Mouse (Mus musculus): ENCODE results near the gene Ccdc188. TPM values are rescaled to one million over a fixed set of nuclear protein-coding genes. Genes with fewer than 3 reads are reported as not detected.

Gene Ccdc188
- polyA plus RNA-seq, 1 experiment from 2014 or later: not detected

DNA sequence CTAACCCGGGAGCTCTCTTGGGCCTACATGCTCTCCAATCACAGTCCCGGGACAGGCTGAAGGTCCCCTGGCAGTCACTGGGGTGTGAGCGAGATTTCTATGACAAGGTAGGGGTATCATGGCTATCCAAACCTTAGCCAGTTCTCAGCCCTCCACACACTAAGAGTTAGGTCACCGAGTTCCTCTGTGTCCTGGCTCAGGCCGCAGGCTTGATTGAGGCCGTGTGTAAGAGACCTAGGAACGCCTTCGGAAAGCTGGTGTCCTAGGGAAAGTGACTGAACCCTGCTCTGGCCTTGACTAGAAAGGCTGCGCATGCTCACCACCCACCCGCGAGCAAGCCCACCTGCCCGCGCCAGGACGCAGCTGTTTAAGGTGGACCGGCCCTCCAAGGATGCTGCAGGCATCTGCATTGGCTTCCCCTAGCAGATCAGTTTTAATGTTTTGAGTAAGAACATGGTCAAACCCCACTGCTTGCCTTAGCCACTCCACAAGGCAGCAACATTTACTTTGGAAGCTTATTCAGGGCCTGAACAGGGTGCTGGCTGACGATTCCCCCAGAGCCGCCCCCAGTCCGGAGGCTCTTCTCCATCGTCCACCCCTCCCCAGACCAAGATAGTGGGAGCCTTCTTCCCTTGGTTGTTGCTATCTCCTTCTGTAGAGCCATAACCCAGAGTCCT, 17.8 kb downstream of the Ccdc188 start:
- WGBS: 4% methylated on average over 19 of the region's 19 CpGs

GRCm38 (mm10) chr16:18236676-18237501, 19.2 kb downstream of the Ccdc188 start:
- 76% methylated on average over 7 of the region's 7 CpGs for WGBS
- ATAC-seq: no peak
- H3K27ac ChIP-seq (ENCODE audit: low read depth, low read length): no peak overlapping the region
- H3K9ac ChIP-seq (ENCODE audit: low read depth, low read length): no peak overlapping the region
- H3K9me3 ChIP-seq (ENCODE audit: control insufficient read depth, low read length): no peaks in the 10 kb centered on the region
- peaks cover 29% of the 10 kb centered on the region for H3K36me3 ChIP-seq (ENCODE audit: control insufficient read depth, insufficient read depth, low read length)
- H3K4me3 ChIP-seq (ENCODE audit: low read length): no peak overlapping the region
- H3K4me2 ChIP-seq (ENCODE audit: low read length): no peak overlapping the region
- no peaks in the 10 kb centered on the region for H3K27me3 ChIP-seq (replicated peaks; ENCODE audit: control insufficient read depth, insufficient read depth, low read length)
- H3K4me1 ChIP-seq (ENCODE audit: control insufficient read depth, insufficient read depth, low read depth, low read length): peaks cover 23% of the 10 kb centered on the region

More for the DNA sequence above, 17.8 kb downstream of the Ccdc188 start:
- Histone ChIP-seq H3K4me1 (ENCODE audit: control insufficient read depth, insufficient read depth, low read depth, low read length) (peaks cover 23% of the 10 kb centered on the region), H3K36me3 (ENCODE audit: control insufficient read depth, insufficient read depth, low read length) (peaks cover 17% of the 10 kb centered on the region), H3K4me2 (ENCODE audit: low read length) (peak overlapping the region; percentile 82), H3K27me3 (replicated peaks; ENCODE audit: control insufficient read depth, insufficient read depth, low read length) (no peaks in the 10 kb centered on the region), H3K9me3 (ENCODE audit: control insufficient read depth, low read length) (no peaks in the 10 kb centered on the region), H3K27ac (ENCODE audit: low read depth, low read length) (peak overlapping the region; percentile 95), H3K9ac (ENCODE audit: low read depth, low read length) (peak overlapping the region; percentile 95), H3K4me3 (ENCODE audit: low read length) (peak overlapping the region; percentile 92)
- peak; percentile 86 for ATAC-seq

DNA sequence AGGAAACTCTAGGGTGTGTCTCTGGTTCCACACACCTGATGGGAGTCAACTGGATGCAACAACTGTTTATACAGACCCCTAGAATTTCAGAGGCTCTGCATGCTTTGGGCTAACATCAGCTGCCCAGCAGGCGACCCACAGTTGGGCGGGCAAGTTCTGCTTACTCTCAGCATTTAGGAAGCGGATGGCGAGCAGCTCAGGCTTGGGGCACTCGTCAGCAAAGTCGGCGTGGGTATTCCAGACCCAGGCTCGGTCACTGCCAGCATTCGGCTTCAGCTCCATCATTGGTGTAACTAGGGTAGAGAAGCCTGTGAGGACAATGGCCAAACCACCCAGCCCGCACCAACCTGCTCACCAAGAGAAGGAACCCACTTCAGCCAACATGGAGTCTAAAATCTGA, 23.9 kb downstream of the Ccdc188 start:
- H3K4me1 ChIP-seq (ENCODE audit: control insufficient read depth, insufficient read depth, low read depth, low read length): peaks cover 4% of the 10 kb centered on the region
- H3K4me2 ChIP-seq (ENCODE audit: low read length): no peak overlapping the region
- peaks cover 61% of the 10 kb centered on the region for H3K36me3 ChIP-seq (ENCODE audit: control insufficient read depth, insufficient read depth, low read length)
- H3K4me3 ChIP-seq (ENCODE audit: low read length): no peak overlapping the region
- H3K27me3 ChIP-seq (replicated peaks; ENCODE audit: control insufficient read depth, insufficient read depth, low read length): no peaks in the 10 kb centered on the region
- WGBS: 89% methylated on average over 10 of the region's 10 CpGs
- H3K9ac ChIP-seq (ENCODE audit: low read depth, low read length): no peak overlapping the region
- H3K9me3 ChIP-seq (ENCODE audit: control insufficient read depth, low read length): no peaks in the 10 kb centered on the region
- H3K27ac ChIP-seq (ENCODE audit: low read depth, low read length): no peak overlapping the region
- ATAC-seq: no peak

DNA sequence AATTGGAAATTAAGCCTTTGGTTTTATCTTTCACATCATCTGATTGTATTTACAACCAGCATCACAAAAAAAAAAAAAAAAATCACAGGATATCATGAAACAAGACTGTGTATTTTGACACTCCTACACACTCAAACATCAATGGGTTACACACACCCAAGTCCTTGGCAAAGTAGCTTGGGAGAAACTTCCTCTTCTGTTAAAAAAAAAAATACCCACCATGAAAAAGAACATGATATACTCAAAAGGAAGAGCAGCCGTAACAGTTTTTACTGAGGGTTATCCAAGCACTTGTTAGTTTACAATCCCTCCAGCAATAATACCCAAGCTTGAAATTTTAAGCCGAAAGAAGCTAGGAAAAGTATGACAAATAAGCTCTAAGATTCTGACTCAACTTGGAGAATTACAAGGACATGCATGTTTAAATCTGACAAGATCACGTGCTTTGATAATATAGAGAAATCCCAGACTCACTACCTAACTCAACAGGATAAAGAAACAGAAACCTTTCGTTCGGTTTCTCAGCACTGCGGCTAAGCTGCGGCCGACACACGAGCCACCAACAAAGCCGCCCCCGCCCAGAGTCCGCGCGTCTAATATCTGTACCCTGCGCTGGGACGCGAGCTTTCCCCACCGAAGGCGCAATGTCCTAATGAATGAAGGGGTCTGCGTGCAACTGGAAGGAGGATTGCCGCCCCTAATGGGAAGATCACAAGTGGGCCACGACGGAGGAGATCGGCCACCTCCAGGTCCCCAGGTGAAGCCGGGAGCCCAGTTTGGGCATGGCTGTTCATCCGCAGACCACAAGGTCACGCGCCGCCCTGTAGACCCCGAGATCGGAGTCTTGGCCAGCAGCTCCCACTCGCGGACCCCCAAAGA, 30.1 kb downstream of the Ccdc188 start:
- Histone ChIP-seq H3K9me3 (ENCODE audit: control insufficient read depth, low read length) (no peaks in the 10 kb centered on the region), H3K4me2 (ENCODE audit: low read length) (peak overlapping the region; percentile 70), H3K27ac (ENCODE audit: low read depth, low read length) (peak overlapping the region; percentile 91), H3K4me1 (ENCODE audit: control insufficient read depth, insufficient read depth, low read depth, low read length) (peaks cover 32% of the 10 kb centered on the region), H3K4me3 (ENCODE audit: low read length) (peak overlapping the region; percentile 95), H3K36me3 (ENCODE audit: control insufficient read depth, insufficient read depth, low read length) (peaks cover 37% of the 10 kb centered on the region), H3K9ac (ENCODE audit: low read depth, low read length) (peak overlapping the region; percentile 92), H3K27me3 (replicated peaks; ENCODE audit: control insufficient read depth, insufficient read depth, low read length) (no peaks in the 10 kb centered on the region)
- no peak for ATAC-seq
- under 1% methylated on average over 33 of the region's 33 CpGs for WGBS

GRCm38 (mm10) chr16:18248433-18249363, 31.0 kb downstream of the Ccdc188 start, which contains the start of the genes Trmt2a and Ranbp1:
TSS of gene Trmt2a (plus strand) at chr16:18248679.
TSS of gene Ranbp1 (minus strand) at chr16:18248732.
- Histone ChIP-seq H3K27me3 (replicated peaks; ENCODE audit: control insufficient read depth, insufficient read depth, low read length) (no peaks in the 10 kb centered on the region), H3K9ac (ENCODE audit: low read depth, low read length) (peak within 1 kb of the TSS; percentile 92), H3K4me2 (ENCODE audit: low read length) (peak within 1 kb of the TSS; percentile 94), H3K4me1 (ENCODE audit: control insufficient read depth, insufficient read depth, low read depth, low read length) (peaks cover 32% of the 10 kb centered on the region), H3K9me3 (ENCODE audit: control insufficient read depth, low read length) (no peaks in the 10 kb centered on the region), H3K36me3 (ENCODE audit: control insufficient read depth, insufficient read depth, low read length) (peaks cover 35% of the 10 kb centered on the region), H3K27ac (ENCODE audit: low read depth, low read length) (peak within 1 kb of the TSS; percentile 91), H3K4me3 (ENCODE audit: low read length) (peak within 1 kb of the TSS; percentile 95)
- ATAC-seq: peak; percentile 94
- under 1% methylated on average over 85 of the region's 102 CpGs for WGBS

- H3K4me1 ChIP-seq (ENCODE audit: control insufficient read depth, insufficient read depth, low read depth, low read length): peaks cover 32% of the 10 kb centered on the region
These were observed 31.8 kb downstream of the Ccdc188 start for GRCm38 (mm10) chr16:18249364-18249967.

DNA sequence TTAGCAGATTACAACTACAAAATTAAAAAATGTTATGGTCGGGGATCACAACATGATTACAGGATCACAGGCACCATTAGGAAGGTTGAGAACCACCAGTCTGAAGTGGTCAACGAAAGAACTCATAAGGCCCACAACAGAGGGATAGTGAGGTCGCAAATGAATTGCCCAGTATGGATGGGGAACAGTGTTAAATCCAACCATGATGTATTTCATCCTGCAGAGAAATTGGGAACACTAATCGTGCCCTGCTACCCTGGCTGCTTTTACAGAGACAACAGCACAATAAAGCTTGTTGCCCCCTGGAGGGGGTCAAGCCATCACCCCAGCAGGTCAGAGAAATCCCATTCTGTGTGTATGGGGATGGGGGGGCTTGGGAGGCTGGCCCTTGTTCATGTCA, 32.6 kb downstream of the Ccdc188 start:
- WGBS: 54% methylated on average over 4 of the region's 4 CpGs

More at GRCm38 (mm10) chr16:18249364-18249967, 31.8 kb downstream of the Ccdc188 start:
- Histone ChIP-seq H3K27me3 (replicated peaks; ENCODE audit: control insufficient read depth, insufficient read depth, low read length) (no peaks in the 10 kb centered on the region), H3K9me3 (ENCODE audit: control insufficient read depth, low read length) (no peaks in the 10 kb centered on the region), H3K36me3 (ENCODE audit: control insufficient read depth, insufficient read depth, low read length) (peaks cover 39% of the 10 kb centered on the region), H3K4me3 (ENCODE audit: low read length) (peak overlapping the region; percentile 95), H3K27ac (ENCODE audit: low read depth, low read length) (peak overlapping the region; percentile 91), H3K9ac (ENCODE audit: low read depth, low read length) (peak overlapping the region; percentile 92), H3K4me2 (ENCODE audit: low read length) (peak overlapping the region; percentile 94)
- ATAC-seq: peak; percentile 34
- WGBS: 6% methylated on average over 27 of the region's 27 CpGs

More for the DNA sequence above, 32.6 kb downstream of the Ccdc188 start:
- H3K9ac ChIP-seq (ENCODE audit: low read depth, low read length): peak overlapping the region; percentile 37; the same call in 1 of the 2 replicates
- H3K4me3 ChIP-seq (ENCODE audit: low read length): peak overlapping the region; percentile 95
- H3K27ac ChIP-seq (ENCODE audit: low read depth, low read length): no peak overlapping the region
- H3K4me1 ChIP-seq (ENCODE audit: control insufficient read depth, insufficient read depth, low read depth, low read length): peaks cover 32% of the 10 kb centered on the region
- no peaks in the 10 kb centered on the region for H3K9me3 ChIP-seq (ENCODE audit: control insufficient read depth, low read length)
- H3K36me3 ChIP-seq (ENCODE audit: control insufficient read depth, insufficient read depth, low read length): peaks cover 33% of the 10 kb centered on the region
- H3K4me2 ChIP-seq (ENCODE audit: low read length): peak overlapping the region; percentile 94
- no peaks in the 10 kb centered on the region for H3K27me3 ChIP-seq (replicated peaks; ENCODE audit: control insufficient read depth, insufficient read depth, low read length)
- no peak for ATAC-seq

Data from hindbrain, embryonic 16.5 days (tissue).